Comparison of ENCODE assay signal across 8 mouse cellular contexts in the genomic region with DNA sequence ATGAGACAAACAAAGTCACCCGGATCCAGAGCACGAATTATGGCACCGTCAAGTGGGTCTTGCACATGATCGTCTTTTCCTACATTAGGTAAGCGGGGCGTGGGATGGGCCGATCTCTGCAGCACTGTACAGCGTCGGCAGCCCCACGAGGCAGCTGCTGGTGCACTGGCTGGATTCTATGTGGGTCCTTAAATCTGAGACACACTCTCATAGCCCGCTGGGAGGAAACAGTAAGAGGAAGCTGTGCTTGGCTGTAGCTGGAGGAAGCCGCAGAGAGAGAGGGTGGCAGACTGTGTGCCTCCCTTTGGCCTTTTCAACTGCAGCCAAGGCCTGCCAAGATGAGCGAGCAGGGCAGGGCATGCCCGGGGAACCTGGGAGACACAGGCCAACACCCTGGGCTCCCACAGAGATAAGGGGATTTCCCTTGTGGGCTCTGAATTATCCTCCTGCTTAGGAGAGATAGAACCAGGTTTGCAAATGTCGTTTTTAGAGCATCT. TPM values are rescaled to one million over a fixed set of nuclear protein-coding genes. Genes with fewer than 3 reads are reported as not detected.
DNase-seq lines count a peak whose midpoint lies in the region; ATAC-seq and TF ChIP-seq lines count a peak whose summit lies in the region.

No protein-coding gene starts in this region.

- H3K27ac ChIP-seq in hindbrain, embryonic 11.5 days (ENCODE audit: low read depth, low read length): no peak overlapping the region
- H3K27ac ChIP-seq in lung, embryonic 14.5 days (ENCODE audit: low read depth): 0 out of 2 replicates have a peak overlapping the region, but pooled peaks have one; percentile 24

- no peaks in the 10 kb centered on the region for H3K36me3 ChIP-seq in hindbrain, embryonic 11.5 days (ENCODE audit: control insufficient read depth, insufficient read depth, low read length)
- no peaks in the 10 kb centered on the region for H3K36me3 ChIP-seq in lung, embryonic 14.5 days (ENCODE audit: insufficient read depth)

- no peak overlapping the region for H3K4me3 ChIP-seq in hindbrain, embryonic 11.5 days (ENCODE audit: low read depth, low read length)
- no peak overlapping the region for H3K4me3 ChIP-seq in lung, embryonic 14.5 days (ENCODE audit: low read depth, low read length)

- 81% methylated on average over 15 of the region's 15 CpGs for WGBS in hindbrain, embryonic 11.5 days
- 65% methylated on average over 15 of the region's 15 CpGs for WGBS in lung, embryonic 14.5 days

- H3K27me3 ChIP-seq in hindbrain, embryonic 11.5 days (ENCODE audit: control insufficient read depth, insufficient read depth, low read length): no peaks in the 10 kb centered on the region
- H3K27me3 ChIP-seq in lung, embryonic 14.5 days (ENCODE audit: insufficient read depth, low read length): no peaks in the 10 kb centered on the region

- no peaks in the 10 kb centered on the region for H3K4me1 ChIP-seq in hindbrain, embryonic 11.5 days (replicated peaks; ENCODE audit: control insufficient read depth, insufficient read depth, low read length)
- H3K4me1 ChIP-seq in lung, embryonic 14.5 days (ENCODE audit: insufficient read depth): 0 out of 2 replicates have a peak, but pooled peaks cover 4% of the 10 kb centered on the region

- ATAC-seq in frontal cortex, adult (ENCODE audit: low TSS enrichment): peak; percentile 41; the same call in 1 of the 2 replicates
- no peak for ATAC-seq in hindbrain, embryonic 11.5 days (ENCODE audit: low FRiP score)
- ATAC-seq in lung, embryonic 14.5 days (ENCODE audit: insufficient read depth): no peak

- DNase-seq in frontal cortex, postnatal 14 days (ENCODE audit: low spot score in 2 of 2): no peak
- DNase-seq in CD4-positive, CD25-positive, alpha-beta regulatory T cell, adult 2 months (ENCODE audit: low read depth, low spot score): peak; percentile 63
- DNase-seq in brain, adult 2 months (ENCODE audit: low read depth, low spot score): peak; percentile 73
- no peak for DNase-seq in hindbrain, embryonic 11.5 days (ENCODE audit: low spot score)
- no peak for DNase-seq in lung, embryonic 14.5 days
- peak; percentile 23 for DNase-seq in spleen, adult 12 weeks (ENCODE audit: low spot score)
- DNase-seq in gastrocnemius, postnatal 25 days: no peak

- H3K9me3 ChIP-seq in hindbrain, embryonic 11.5 days (ENCODE audit: control insufficient read depth, low read length): no peaks in the 10 kb centered on the region
- no peaks in the 10 kb centered on the region for H3K9me3 ChIP-seq in lung, embryonic 14.5 days (ENCODE audit: low read depth, low read length)

- H3K9ac ChIP-seq in hindbrain, embryonic 11.5 days (ENCODE audit: low read depth, low read length): no peak overlapping the region
- no peak overlapping the region for H3K9ac ChIP-seq in lung, embryonic 14.5 days

- 0 out of 2 replicates have a peak overlapping the region, but pooled peaks have one; percentile 11 for H3K4me2 ChIP-seq in hindbrain, embryonic 11.5 days (replicated peaks; ENCODE audit: low read depth, low read length)
- H3K4me2 ChIP-seq in lung, embryonic 14.5 days: peak overlapping the region; percentile 29; the same call in 1 of the 2 replicates

- TF ChIP-seq CTCF in lung, embryonic 14.5 days (IDR thresholded peaks at IDR 0.05; ENCODE audit: low read depth): no peak

RNA-seq across cellular contexts. Expression of a gene that starts 0.4 kb away (rescaled TPM):
- polyA plus RNA-seq in hindbrain, embryonic 11.5 days (2014; fragmentation: Nextera tagmentation; extraction: Ambion mirVana): 3.4 and 3.5 TPM in 2 replicates
- 1.3 and 2.7 TPM in 2 replicates for polyA plus RNA-seq in lung, embryonic 14.5 days (2014; fragmentation: Nextera tagmentation; extraction: Ambion mirVana)
- total RNA-seq in gastrocnemius, postnatal 25 days (2021): 1 to 10 TPM; 1.9 TPM

RNA-seq across cellular contexts. Expression of a gene that starts 29.8 kb away (rescaled TPM):
- polyA plus RNA-seq in hindbrain, embryonic 11.5 days (2014; fragmentation: Nextera tagmentation; extraction: Ambion mirVana): 46.1 and 49.1 TPM in 2 replicates
- 38.4 and 39.6 TPM in 2 replicates for polyA plus RNA-seq in lung, embryonic 14.5 days (2014; fragmentation: Nextera tagmentation; extraction: Ambion mirVana)
- total RNA-seq in gastrocnemius, postnatal 25 days (2021): 1 to 10 TPM; 2.6 to 7.1 TPM

Comparison
In these comparisons a context has a peak if more than half of its experiments do, and no peak if none do; other contexts are left out.
1. DNase-seq: peak in CD4-positive, CD25-positive, alpha-beta regulatory T cell, adult 2 months (single experiment), brain, adult 2 months (single experiment) and spleen, adult 12 weeks (single experiment); none in frontal cortex, postnatal 14 days (0 of 2), hindbrain, embryonic 11.5 days (single experiment), lung, embryonic 14.5 days (single experiment) and gastrocnemius, postnatal 25 days (single experiment).